Mouse (Mus musculus): ENCODE measurements around the gene Dlec1.

DNA sequence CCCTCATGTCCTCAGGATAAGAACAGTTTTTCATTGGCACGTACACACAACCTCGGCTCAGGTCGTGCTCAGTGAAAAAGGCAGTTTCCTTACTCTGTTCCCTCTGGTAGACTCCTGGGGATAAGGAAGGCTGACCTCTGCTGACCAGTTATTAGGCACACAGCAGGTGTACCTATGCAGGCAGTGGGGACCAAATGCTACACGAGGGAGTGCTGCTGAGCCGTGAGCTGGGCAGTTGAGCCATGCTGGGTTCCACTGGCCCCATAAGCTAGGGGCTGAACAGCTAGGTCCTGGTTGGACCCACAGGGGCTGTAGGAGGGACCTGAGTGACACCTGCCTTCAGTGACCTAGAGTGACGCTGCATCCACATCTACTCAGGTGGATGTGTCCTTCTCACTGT lies 43.4 kb downstream of the Dlec1 start:
- no peak for TF ChIP-seq CTCF (IDR thresholded peaks at IDR 0.05; ENCODE audit: extremely low read depth, insufficient read length, insufficient replicate concordance, low read depth, low read length)
- no peak for TF ChIP-seq POLR2A (IDR thresholded peaks at IDR 0.05; ENCODE audit: low read depth, low read length)

Data from small intestine, adult 2 months (tissue).